Mouse (Mus musculus) gastrocnemius, adult 8-10 months (tissue): ENCODE measurements at regions not wholly inside any gene's neighbourhood (a gene's known extent, or its start where the extent isn't known, plus 50 kb on each side); places are given as distances from the start of the nearest gene placed in this dataset.

Experiments used
- DNase-seq, 2 experiments: peaks; one replicate each; pipeline ENCODE4 v3.0.0; 2022; ENCODE audit warnings: low spot score in 2 of 2

DNA sequence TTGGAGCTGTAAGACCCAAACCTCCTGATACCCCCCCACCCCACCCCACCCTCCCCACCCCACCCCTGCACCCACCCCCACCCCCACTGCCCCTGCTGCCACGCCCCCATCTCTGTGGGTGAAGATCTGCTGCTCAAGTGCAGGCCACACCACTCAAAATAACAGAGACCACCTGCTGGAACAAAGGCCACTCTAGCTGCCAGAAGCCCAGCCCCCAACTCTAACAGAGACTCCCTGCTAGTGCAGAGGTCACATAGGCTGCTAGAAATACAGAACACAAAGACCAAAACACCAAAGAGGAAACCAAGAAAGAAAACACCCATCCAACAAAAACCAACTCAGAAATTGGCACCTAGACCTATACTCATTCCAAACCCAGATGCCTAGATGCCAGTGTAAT lies 58.9 kb downstream of the Olfr267 start:
- DNase-seq = no peak

DNA sequence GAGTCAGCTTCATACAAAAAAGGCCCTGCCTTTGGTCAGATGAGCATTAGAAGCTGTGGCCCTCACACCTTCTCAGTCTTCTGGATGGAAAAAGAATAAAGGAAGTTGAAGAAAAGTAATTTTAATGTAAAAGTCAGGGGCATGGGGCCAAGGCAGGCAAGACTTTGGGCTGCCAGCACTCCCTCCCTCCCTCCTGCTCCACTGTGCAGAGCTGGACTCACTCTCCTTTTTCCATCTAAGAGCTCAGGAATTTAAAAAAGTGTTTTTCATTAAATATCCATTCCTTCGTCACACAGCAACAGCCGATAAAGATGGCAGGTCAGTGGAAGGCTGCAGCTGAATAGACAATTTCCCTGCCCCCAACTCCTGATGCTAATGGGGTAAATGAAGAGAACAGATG lies 61.1 kb downstream of the Olfr267 start:
- no peak for DNase-seq

DNA sequence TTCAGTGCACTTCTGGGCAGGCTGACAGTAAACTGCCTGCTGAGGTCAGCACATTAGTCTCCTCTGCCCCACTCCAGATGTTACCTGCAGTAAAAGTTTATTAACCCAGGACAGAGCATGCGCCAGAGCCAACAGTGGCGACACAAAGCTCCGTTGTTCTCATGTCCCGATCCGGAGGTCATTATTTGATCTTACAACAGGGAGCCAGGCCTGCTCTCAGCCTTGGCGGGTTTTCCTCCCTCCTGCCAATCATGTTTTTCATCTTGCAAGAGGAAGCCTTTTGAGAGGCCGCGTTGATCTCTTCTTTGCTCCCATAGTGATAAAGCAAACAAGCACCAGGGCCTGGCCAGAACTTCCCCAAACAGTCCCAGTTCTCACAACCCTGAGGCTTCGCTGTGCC lies 64.7 kb downstream of the Olfr267 start:
- peak; percentile 14 to 16 for DNase-seq

DNA sequence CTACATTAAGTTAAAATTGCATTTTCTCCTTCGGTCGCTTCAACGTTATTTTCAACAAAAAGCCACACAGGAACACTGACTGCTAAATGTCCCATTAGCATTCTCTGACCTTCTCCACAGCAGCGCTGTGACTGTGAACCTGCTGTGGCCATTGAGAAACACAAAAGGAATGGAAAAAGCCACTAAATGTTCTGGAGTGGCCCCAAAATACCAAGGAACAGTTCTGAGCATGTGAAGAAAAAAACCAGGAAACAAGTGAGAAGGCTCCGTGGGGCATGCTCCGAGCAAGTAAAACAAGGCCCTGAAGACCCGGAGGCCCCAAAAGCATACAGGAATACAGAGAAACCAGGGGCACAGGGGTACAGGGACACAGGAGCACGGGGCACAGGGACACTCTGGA lies 66.8 kb downstream of the Olfr267 start:
- DNase-seq = no peak

DNA sequence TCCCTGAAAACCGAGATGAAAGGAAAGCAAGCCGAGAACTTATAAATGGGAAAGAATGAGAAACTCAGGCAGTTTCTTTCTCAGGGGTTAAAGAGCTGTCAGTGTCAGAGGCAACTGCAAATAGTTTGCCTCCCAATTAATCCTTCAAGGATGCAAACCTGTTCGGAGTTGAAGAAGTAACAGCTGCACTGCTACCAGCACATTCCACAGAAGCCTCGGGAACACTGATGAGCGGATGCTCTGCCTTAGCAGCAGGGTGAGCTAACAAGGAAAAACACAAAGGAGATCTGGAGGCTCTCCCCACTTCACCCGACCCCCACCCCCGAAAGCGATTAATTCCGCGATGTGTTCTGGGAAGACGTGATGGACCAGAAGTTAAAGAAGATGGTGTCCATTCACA lies 71.1 kb downstream of the Olfr267 start:
- DNase-seq = no peak

DNA sequence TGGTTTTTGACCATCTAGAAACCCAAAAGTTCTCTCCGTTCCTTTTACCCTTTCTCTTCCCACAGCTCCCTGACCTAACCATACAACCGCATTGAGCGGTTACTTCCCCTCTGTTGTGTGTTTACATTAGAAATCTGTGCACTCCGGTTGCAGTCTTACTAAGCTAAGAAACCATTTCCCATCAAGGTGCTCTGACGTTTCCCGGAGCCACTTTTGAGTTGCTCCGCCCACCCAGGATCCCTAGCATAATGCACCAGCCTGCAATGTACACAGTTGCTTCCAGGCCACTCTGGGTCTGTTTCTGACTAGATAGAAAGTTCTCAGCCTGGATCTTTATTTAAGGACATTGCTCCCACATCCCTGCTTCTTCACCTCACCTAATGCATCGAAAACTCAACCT lies 71.7 kb downstream of the Olfr267 start:
- no peak for DNase-seq

DNA sequence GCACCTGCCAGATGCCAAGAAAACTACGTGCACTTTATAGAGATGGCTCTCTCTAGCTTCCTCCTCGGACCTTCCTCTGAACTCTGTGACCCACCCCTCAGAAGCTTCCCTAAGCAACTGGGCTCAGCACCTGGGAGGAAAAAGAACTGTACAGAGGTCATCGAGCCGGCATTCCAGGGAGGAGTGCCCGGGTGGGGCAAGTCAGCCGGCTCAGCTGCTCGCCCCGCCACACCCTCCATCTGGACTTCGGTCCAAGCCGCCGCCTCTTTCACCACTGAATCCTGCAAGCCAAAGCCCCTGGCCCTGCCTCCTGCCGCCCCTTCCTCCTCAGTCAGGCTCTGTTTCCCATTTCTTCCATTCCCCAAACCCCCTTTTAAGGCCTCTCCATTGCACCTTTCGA lies 73.3 kb downstream of the Olfr267 start:
- peak in 1 of 2 experiments; percentile 18 for DNase-seq

DNA sequence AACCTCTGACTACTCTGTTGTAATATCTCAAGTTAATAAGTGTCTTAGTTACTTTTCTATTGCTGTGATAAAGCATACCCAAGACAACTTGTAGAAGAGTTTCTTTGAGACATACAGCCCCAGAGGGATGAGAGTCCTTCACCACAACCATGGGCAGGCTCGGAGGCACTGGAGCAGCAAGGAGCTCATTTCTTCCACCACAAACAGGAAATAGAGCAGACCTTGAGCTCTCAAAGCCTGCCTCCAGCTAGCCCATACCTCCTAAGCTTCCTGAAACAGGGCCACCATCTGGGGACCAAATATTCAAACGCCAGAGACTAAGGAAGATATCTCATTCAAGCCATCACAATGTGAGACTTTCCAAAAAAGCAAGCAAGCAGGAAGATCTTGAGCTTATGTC lies 74.6 kb downstream of the Olfr267 start:
- DNase-seq = no peak

DNA sequence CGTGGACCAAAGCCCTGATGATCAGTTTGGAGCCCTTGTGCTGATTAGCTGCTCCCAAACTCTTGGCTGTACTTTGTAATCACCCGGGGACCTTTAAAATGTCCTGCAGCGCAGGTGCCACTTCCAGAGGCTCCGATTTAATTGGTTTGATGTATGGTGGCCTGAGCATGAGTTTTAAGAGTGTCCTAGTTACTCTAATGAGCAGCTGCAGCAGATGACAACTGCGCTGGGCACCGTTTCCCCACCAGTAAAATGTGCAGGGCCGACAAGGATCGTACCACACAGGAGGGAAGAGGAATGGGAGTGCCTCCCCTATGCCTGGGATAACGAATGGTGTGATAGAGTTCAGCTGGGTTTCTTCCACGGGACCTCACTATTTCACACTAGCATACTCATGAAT lies 75.3 kb downstream of the Olfr267 start:
- DNase-seq = no peak

DNA sequence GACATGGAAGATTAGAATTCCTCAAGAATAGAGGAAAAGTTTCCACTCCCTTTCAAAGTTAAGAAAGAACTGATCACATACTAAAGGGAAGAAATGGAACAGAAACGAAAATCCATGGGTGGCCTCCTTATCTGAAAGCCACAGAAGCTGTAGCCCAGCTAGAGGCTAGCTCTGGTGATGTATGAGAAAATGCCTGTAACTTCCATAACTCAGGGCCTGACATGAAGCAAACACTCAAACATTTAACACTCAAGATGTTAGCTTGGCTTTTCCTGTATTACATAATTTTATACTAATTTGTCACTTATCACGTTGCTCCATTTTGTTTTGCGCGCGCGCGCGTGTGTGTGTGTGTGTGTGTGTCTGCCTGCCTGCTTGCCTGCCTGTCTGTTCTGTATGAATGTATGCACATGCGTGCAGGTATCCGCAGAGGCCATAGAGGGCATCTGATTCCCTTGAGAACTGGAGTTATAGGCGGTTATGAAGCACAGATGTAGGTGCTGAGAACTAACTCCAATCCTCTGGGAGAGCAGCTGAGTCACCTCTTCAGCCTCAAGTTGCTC lies 88.2 kb downstream of the Olfr267 start:
- DNase-seq = no peak

DNA sequence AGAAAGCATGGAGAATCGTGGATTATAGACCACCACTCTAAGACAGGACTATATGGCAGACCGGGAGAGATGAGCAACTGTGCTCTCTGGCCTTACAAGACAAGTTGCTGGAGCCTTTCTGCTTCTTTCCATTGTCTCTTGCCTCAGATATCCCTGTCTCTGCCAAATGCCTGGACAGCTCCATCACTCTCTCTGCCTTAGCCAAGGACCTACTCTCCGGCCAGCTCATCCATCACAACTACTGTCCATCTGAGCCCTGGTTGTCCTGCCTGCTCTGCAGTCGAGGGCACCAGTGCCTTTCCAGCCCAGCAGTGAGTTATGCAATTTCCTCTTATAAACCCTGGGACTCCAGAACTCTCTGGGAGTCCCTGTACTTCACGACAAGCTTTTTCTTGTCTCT lies 88.7 kb downstream of the Olfr267 start:
- no peak for DNase-seq

DNA sequence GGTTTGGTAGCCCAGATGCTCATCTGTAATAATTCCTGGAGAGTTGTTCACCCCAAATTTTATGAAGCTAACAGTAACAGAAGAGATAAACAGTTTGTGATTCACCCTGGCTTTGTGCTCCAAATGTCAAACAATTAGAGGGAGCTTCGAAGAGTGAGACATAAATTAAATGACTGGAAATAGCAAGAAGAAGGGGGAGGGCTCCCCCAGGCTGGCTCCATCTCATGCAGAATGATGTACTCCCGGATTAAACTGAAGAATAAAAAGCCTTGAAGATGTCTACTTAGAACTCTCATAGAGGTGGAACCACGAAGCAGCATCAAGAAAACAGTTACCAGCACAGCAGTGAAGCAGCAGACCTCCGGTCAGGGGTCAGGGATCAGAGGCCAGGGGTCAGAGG lies 90.8 kb downstream of the Olfr267 start:
- no peak for DNase-seq

DNA sequence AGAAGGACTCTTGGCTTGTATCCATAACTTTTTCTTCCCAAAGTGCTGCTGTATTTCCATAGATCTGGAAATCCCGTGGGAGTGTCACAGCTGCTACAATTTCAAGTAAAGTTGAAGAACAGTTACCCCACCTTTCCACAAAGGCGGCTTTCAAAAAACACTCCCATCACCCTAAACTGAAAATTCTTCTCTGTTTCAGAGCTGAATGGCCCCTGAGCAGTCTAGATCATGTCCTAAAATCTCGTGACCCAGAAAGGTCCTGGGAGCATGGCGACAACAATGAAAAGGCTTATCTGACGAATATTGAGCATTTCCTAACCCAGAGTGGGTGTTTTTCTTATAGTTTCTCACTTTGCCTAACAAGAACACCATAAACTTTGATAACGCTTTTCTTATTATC lies 92.2 kb downstream of the Olfr267 start:
- DNase-seq = no peak

DNA sequence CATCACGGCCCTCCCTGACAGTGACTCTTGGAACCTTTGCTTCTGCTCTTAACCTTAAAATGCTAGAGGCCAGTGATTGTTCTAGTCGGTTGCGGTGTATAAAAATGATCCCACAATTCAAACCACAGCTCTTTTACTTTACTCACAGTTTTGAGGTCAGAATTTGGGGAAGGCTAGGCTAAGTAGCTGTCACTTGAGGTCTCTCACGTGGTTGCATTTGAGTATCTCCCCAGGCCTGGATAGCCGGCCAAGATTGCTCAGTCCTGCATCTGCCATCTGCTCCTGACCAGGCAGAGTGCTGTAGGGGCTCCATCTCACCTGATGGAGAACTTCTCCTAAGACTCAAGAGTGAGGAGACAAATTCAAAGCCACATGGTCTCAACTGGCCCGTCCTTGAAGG lies 94.5 kb downstream of the Olfr267 start:
- DNase-seq = no peak

DNA sequence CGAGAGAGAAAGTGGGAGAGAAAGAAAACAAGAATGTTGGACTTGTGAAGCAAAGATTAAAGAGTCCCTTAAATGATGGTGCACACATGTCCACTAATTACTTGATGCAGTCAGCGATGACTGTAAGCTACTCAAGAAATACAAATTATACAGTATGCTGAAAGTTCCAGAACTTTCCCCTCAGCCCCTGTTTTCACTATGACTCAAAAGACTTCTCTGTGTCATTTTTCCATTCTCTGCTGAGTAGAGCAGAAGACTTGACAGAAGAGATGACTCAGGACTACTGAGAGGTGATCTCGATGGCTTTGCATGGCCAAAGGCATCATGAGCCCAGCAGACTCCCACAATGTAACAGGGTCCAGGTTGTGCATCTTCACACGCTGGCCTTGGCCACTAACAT lies 105.6 kb downstream of the Olfr267 start:
- DNase-seq = no peak

DNA sequence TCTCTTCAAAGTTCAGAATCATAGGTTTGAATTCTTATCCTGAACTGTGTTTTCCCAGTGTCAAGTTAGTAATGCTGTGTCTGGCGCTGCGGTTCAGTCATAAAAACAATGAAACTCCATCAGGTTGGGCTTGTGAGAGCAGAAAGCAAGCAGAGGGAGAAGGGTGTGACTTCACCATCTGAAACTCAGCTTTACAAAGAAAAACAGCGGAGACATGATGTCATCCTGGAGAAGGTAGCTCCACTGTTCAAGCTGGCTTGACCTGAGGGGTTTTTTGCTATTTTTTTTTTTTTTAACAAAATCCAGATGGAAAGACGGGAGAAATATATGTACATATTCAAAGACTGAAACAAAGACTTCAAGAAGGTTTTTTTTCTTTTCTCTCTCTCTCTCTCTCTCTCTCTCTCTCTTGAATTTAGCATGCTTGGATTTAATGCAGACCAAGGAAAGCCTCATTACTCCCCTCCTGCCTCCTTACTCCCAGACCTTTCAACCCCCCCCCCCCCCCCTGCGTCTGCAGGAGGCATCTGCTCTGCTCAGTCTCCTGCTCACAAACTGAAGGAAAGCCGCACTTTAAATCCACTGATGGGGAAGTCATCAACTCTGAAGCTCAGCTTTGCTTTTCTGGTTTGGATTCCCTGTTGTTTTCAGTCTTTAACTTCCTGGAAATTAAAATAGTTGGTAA lies 109.7 kb downstream of the Olfr267 start:
- no peak for DNase-seq

DNA sequence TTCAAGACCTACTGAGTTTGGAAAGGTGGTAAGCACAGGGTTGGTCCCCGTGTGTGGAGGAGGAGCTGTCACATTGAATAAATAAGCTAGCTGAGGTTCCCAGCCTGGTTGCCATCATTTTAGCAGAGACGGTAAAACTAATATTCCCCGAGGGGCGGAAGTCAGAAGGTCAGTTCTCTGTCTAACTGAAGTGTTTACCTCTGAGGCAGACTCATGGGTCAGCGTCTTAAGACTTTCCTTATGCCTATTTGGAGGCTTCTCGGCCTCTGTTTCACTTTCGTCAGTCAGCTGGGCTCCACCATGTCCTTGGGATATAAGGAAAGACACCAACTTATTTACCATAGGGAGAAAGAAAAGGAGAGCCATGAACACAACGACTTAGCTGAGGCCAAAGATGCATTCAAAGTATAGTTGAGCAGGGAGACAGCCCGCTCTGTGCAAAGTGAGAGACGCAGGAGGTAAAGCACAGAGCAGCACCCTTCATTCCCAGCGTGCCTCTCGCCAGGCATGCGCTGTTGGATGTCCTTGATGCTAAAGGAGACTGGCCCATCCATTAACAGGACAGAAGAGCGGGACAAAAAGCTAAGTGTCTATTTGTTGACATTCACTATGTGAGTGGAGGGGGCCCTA lies 116.0 kb downstream of the Olfr267 start:
- DNase-seq = no peak

DNA sequence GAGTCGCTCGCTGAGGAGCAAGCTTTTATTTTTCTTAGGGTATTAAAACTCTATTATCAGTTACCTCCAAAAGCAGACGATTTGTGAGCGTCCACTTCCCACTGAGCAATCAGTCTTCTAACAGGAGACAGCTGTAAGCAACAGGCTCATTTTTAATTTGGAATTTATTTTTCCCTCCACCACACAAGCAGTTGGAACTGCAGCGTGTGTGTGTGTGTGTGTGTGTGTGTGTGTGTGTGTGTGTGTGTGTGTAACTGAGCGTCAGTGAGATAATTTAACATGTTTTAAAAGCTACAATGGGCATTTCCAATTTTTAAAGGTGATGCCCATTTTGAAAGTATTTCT lies 116.6 kb downstream of the Olfr267 start:
- no peak for DNase-seq

DNA sequence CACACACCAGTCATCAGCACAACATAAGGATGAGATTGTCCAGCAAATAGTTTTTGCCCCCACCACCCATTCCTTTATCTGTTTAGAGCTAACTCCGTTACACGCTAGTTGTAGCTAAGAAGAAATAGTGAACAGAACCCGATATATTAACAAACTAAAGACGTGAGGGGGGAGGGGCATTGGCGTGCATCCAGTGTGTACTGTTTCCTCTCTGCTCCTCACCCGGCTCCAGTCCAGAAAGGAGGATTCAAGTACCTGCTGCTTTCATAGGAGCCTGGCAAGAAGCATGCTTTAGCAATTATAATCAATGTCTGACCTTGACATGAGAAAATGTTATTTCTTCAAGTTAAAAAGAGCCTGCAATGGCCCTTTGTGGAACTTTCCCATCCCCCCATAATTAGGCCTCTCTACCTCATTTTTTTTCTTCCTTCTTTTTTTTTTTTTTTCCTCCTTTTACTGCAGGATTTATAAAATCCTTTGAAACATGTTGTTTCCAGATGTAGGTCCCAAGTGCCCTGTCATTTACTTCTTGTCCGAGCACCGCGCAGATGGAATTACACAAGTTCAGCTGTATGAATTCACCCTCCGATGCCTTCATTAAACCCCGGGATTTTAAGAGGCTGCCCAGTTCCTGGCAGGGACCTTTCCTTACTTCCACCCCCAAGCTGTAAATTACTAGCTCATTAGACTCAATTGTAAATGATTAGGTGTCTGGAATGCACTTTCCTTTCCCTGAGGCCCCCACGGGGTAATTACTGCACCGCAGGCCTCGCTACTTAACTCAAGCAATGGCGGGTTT lies 116.6 kb upstream of the Lpar1 start:
- DNase-seq = no peak

DNA sequence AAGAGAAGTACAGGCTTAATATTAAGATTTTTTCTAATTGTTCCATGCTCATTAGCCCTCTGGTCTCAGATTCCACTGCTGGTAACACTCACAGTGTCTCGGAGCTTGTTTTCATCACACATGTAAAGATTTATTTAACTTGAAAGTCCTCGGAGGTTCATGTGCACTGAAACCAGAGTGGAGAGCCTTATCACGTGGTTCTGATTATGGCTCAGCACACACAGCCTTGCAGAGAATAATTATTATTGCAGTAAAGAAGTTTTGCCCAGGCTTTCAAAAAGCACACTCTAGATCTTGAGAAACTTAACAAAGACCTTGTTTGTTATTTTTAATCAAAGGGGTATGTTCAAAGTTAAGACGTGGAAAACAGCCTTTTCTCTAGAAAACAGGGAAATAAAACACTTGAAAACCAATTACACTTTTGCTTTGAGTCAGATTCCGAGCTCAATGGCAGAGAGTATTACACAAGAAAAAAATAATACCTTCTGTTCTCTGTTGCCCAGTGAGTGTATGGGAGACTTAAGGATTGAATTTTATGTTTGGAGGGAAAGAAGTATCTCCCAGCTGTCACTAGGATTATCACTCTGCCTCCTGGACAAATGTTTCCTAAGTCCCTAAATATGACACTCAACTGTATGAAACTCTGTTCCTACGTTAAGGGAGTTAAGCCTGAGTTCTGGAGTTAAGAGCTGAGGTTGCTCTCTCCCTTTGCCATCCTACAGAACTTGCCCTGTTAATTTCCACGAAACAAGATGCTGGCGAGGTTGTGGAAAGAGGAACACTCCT lies 114.9 kb upstream of the Lpar1 start:
- no peak for DNase-seq

DNA sequence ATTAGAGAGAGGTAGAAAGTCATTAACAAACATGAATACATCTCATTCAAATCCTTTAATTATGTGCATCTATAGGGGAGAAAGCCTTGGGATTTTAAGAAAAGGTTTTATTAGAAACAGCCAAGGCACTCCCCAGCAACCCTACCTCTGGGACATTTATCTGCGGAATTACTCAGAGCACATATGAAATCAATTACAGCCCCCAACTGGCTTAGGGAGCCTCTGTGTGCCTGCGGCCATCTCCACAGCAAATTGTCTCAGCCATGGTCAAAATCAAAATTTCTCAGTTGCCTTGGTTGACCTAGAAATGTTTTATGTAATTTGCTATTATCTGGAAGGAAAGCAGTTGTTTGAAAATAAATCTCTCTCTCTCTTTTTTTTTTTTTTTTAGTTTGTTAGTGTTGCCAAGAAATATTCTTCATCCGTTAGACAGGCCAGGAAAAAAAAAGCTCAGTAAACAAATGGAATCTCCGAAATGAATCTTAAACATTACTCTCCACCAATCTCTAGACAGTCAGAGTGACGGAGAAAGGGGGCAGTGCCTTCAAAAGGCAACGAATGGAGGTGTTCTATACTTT lies 110.0 kb upstream of the Lpar1 start:
- no peak for DNase-seq
